Mouse (Mus musculus) CH12.LX (cell line): Measurements from ENCODE around the gene Dsn1. TPM values are rescaled to one million over a fixed set of nuclear protein-coding genes. Genes with fewer than 3 reads are reported as not detected.

Source experiments
- DNase-seq: peaks from one replicate; pipeline ENCODE4 v3.0.0-alpha.2; 2013; ENCODE audit errors: extremely low read depth
- H3K27ac ChIP-seq: 2 replicates; pipeline ENCODE4 v1.5.1; 2012; ENCODE audit warnings: low read depth, mild to moderate bottlenecking, control low read depth, moderate library complexity; ENCODE audit not compliant: insufficient read depth
- H3K27me3 ChIP-seq: replicated peaks from 2 replicates; pipeline ENCODE3; 2012; ENCODE audit warnings: inconsistent platforms
- H3K36me3 ChIP-seq, 2 experiments: replicated peaks in 1 of 2; 2 replicates each; pipeline versions ENCODE3 to v1.6.1; 2012; ENCODE audit warnings: inconsistent platforms in 1 of 2, low read length in 1 of 2, mild to moderate bottlenecking in 1 of 2, mixed read lengths in 1 of 2, moderate library complexity in 1 of 2; ENCODE audit not compliant: control insufficient read depth in 1 of 2, insufficient read depth in 1 of 2
- H3K4me1 ChIP-seq, 2 experiments: 2 replicates each; pipeline ENCODE4 v1.6.1; 2012; ENCODE audit warnings: inconsistent platforms in 1 of 2, moderate library complexity in 1 of 2; ENCODE audit not compliant: insufficient read depth in 2 of 2, control insufficient read depth in 1 of 2
- H3K4me2 ChIP-seq: 2 replicates; pipeline ENCODE4 v1.6.1; 2012; ENCODE audit warnings: low read depth, mild to moderate bottlenecking, control low read depth; ENCODE audit not compliant: poor library complexity, insufficient read depth, severe bottlenecking
- H3K4me3 ChIP-seq, 3 experiments: fragments of 150-350 bp in 1 of 3; sonication (generic) in 1 of 3; replicated peaks in 1 of 3; 2 replicates each; pipeline versions ENCODE3 to v1.5.1; 2011 to 2012; ENCODE audit warnings: low read depth in 2 of 3, low read length in 2 of 3, mild to moderate bottlenecking in 2 of 3, moderate library complexity in 2 of 3, control low read depth in 1 of 3, improper control_type of control experiment in 1 of 3, inconsistent platforms in 1 of 3, mixed read lengths in 1 of 3; ENCODE audit not compliant: poor library complexity in 1 of 3
- H3K79me2 ChIP-seq: replicated peaks from 2 replicates; pipeline ENCODE4 v1.6.1; 2012; ENCODE audit warnings: mild to moderate bottlenecking, moderate library complexity; ENCODE audit not compliant: control insufficient read depth, poor library complexity, insufficient read depth, severe bottlenecking; ENCODE audit errors: extremely low read depth
- H3K9ac ChIP-seq: 2 replicates; pipeline ENCODE4 v1.6.1; 2012; ENCODE audit warnings: low read depth, mild to moderate bottlenecking, control low read depth, moderate library complexity; ENCODE audit not compliant: insufficient read depth
- H3K9me3 ChIP-seq: replicated peaks from 2 replicates; pipeline ENCODE3; 2012; ENCODE audit warnings: low read length, inconsistent platforms, mixed read lengths
- BHLHE40 ChIP-seq: IDR thresholded peaks from 2 replicates; pipeline ENCODE4 v1.6.1; 2011; ENCODE audit warnings: mild to moderate bottlenecking, low read depth, low read length, improper control_type of control experiment
- CHD2 ChIP-seq: IDR thresholded peaks from 2 replicates; pipeline ENCODE4 v1.6.1; 2011; ENCODE audit warnings: low read length, improper control_type of control experiment
- EP300 ChIP-seq: IDR thresholded peaks from 2 replicates; pipeline ENCODE4 v1.6.1; 2011; ENCODE audit warnings: low read length, improper control_type of control experiment
- ETS1 ChIP-seq: conservative IDR thresholded peaks from 2 replicates; pipeline ENCODE4 v1.6.1; 2012; ENCODE audit warnings: low read depth, mild to moderate bottlenecking, inconsistent platforms, low read length, improper control_type of control experiment, moderate library complexity
- HCFC1 ChIP-seq: IDR thresholded peaks from 2 replicates; pipeline ENCODE4 v1.6.1; 2012; ENCODE audit warnings: low read depth, mild to moderate bottlenecking, inconsistent platforms, low read length, improper control_type of control experiment
- IRF4 ChIP-seq: IDR thresholded peaks from 2 replicates; pipeline ENCODE4 v1.6.1; 2014; ENCODE audit warnings: low read depth, mild to moderate bottlenecking, inconsistent platforms, low read length, improper control_type of control experiment
- MAFK ChIP-seq: IDR thresholded peaks from 2 replicates; pipeline ENCODE4 v1.6.1; 2011; ENCODE audit warnings: low read length, improper control_type of control experiment; ENCODE audit not compliant: insufficient replicate concordance
- MAX ChIP-seq: IDR thresholded peaks from 2 replicates; pipeline ENCODE4 v1.6.1; 2011; ENCODE audit warnings: low read length, improper control_type of control experiment
- MXI1 ChIP-seq: IDR thresholded peaks from 2 replicates; pipeline ENCODE4 v1.6.1; 2011; ENCODE audit warnings: mild to moderate bottlenecking, low read depth, low read length, improper control_type of control experiment
- NRF1 ChIP-seq: IDR thresholded peaks from 2 replicates; pipeline ENCODE4 v1.6.1; 2014; ENCODE audit warnings: low read depth, mild to moderate bottlenecking, inconsistent platforms, low read length, improper control_type of control experiment, moderate library complexity
- PAX5 ChIP-seq: IDR thresholded peaks from 2 replicates; pipeline ENCODE4 v1.6.1; 2012; ENCODE audit warnings: low read length, inconsistent platforms, mixed read lengths
- POLR2A ChIP-seq: IDR thresholded peaks from 2 replicates; pipeline ENCODE4 v1.6.1; 2011; ENCODE audit warnings: low read depth, mild to moderate bottlenecking, improper control_type of control experiment, low read length
- SIN3A ChIP-seq: IDR thresholded peaks from 2 replicates; pipeline ENCODE4 v1.6.1; 2012; ENCODE audit warnings: low read length, improper control_type of control experiment, inconsistent platforms
- TBP ChIP-seq: conservative IDR thresholded peaks from 2 replicates; pipeline ENCODE4 v1.6.1; 2011; ENCODE audit warnings: low read depth, low read length, improper control_type of control experiment
- TCF12 ChIP-seq: IDR thresholded peaks from 2 replicates; pipeline ENCODE4 v1.6.1; 2014; ENCODE audit warnings: low read depth, mild to moderate bottlenecking, inconsistent platforms, low read length, improper control_type of control experiment
- UBTF ChIP-seq: IDR thresholded peaks from 2 replicates; pipeline ENCODE4 v1.6.1; 2012; ENCODE audit warnings: low read depth, mild to moderate bottlenecking, inconsistent platforms, low read length, improper control_type of control experiment, moderate library complexity
- USF1 ChIP-seq: IDR thresholded peaks from 2 replicates; pipeline ENCODE4 v1.6.1; 2014; ENCODE audit warnings: low read depth, mild to moderate bottlenecking, inconsistent platforms, low read length, improper control_type of control experiment
- USF2 ChIP-seq: conservative IDR thresholded peaks from 2 replicates; pipeline ENCODE4 v1.6.1; 2011; ENCODE audit warnings: low read depth, low read length, improper control_type of control experiment
- ZC3H11A ChIP-seq: IDR thresholded peaks from 2 replicates; pipeline ENCODE4 v1.6.1; 2012; ENCODE audit warnings: low read depth, mild to moderate bottlenecking, inconsistent platforms, low read length, improper control_type of control experiment
- ZKSCAN1 ChIP-seq: IDR thresholded peaks from 2 replicates; pipeline ENCODE4 v1.6.1; 2012; ENCODE audit warnings: low read depth, inconsistent platforms, low read length, improper control_type of control experiment, borderline replicate concordance
- ZMIZ1 ChIP-seq: IDR thresholded peaks from 2 replicates; pipeline ENCODE4 v1.6.1; 2012; ENCODE audit warnings: low read depth, mild to moderate bottlenecking, inconsistent platforms, low read length, improper control_type of control experiment
- ZNF384 ChIP-seq: IDR thresholded peaks from 2 replicates; pipeline ENCODE4 v1.6.1; 2012; ENCODE audit warnings: low read depth, low read length, improper control_type of control experiment, inconsistent platforms
- dilution Hi-C: fragments of 300-500 bp; cut with MboI; formaldehyde crosslinking; loops from 2 replicates; pipeline ENCODE4 v1.14.3; 2020; ENCODE audit warnings: low sequenced_read_pairs; ENCODE audit not compliant: extremely low pct_unique_long_range_greater_than_20kb, extremely low pct_ligation_motif_present
- in situ Hi-C: fragments of 300-500 bp; cut with MboI; formaldehyde crosslinking; loops from 3 replicates; pipeline ENCODE4 v1.14.3; 2019; ENCODE audit warnings: low sequenced_read_pairs, low pct_ligation_motif_present, low pct_unique_long_range_greater_than_20kb, mixed read lengths
- polyA plus RNA-seq: library from polyadenylated mRNA; unstranded; fragments of >175 nt; gene quantifications from 2 replicates; pipeline ENCODE4 v1.2.1, GENCODE M21; 2012; ENCODE audit warnings: low read depth; ENCODE audit not compliant: insufficient read length
- total RNA-seq, 2 experiments: library from RNA; depleted of rRNA; stranded (reverse); fragments of 300-350 nt in 1 of 2; fragments of >200 nt in 1 of 2; gene quantifications; 2 replicates each; pipeline ENCODE4 v1.2.3; 2012 to 2014

Gene Dsn1
- total and polyA plus RNA-seq, 3 experiments = 23.2 to 34.3 (median 25.6) TPM

- Histone ChIP-seq H3K27me3 (no peaks in the 10 kb centered on the region), H3K4me3 (no peak overlapping the region), H3K9me3 (no peaks in the 10 kb centered on the region), H3K9ac (no peak overlapping the region), H3K36me3 (peaks cover 0 to 9% of the 10 kb centered on the region in 2 experiments), H3K4me2 (no peak overlapping the region), H3K27ac (no peak overlapping the region), H3K4me1 (peaks cover 8 to 51% of the 10 kb centered on the region in 2 experiments), H3K79me2 (no peaks in the 10 kb centered on the region)
- DNase-seq = no peak
- dilution Hi-C loops (no loop called here), in situ Hi-C loops (no loop called here)
- no peak for TF ChIP-seq MAX
- no peak for TF ChIP-seq ZKSCAN1
- no peak for TF ChIP-seq NRF1
- no peak for TF ChIP-seq BHLHE40
- no peak for TF ChIP-seq ZC3H11A
- no peak for TF ChIP-seq USF2
- no peak for TF ChIP-seq TCF12
These were observed 45.5 kb upstream of the Dsn1 start for GRCm38 (mm10) chr2:157052448-157052847.

GRCm38 (mm10) chr2:157049831-157050243, 42.9 kb upstream of the Dsn1 start:
- H3K4me3 ChIP-seq = no peak overlapping the region
- peaks cover 8 to 41% of the 10 kb centered on the region in 2 experiments for H3K4me1 ChIP-seq
- H3K36me3 ChIP-seq = peaks cover 0 to 11% of the 10 kb centered on the region in 2 experiments
- H3K27ac ChIP-seq = no peak overlapping the region
- H3K4me2 ChIP-seq = no peak overlapping the region
- H3K79me2 ChIP-seq = no peaks in the 10 kb centered on the region
- in situ Hi-C loops = no loop called here
- H3K27me3 ChIP-seq = no peaks in the 10 kb centered on the region
- H3K9me3 ChIP-seq = peaks cover 4% of the 10 kb centered on the region
- no peak overlapping the region for H3K9ac ChIP-seq
- no peak for DNase-seq
- dilution Hi-C loops = no loop called here
- TF ChIP-seq MAFK = no peak
- TF ChIP-seq MXI1 = no peak
- TF ChIP-seq HCFC1 = no peak
- no peak for TF ChIP-seq ZMIZ1
- no peak for TF ChIP-seq ZNF384
- TF ChIP-seq MAX = no peak
- TF ChIP-seq USF1 = no peak
- TF ChIP-seq ETS1 = no peak
- no peak for TF ChIP-seq UBTF
- TF ChIP-seq CHD2 = no peak
- no peak for TF ChIP-seq TCF12
- TF ChIP-seq TBP = no peak
- no peak for TF ChIP-seq EP300
- TF ChIP-seq ZC3H11A = no peak
- TF ChIP-seq PAX5 = no peak
- no peak for TF ChIP-seq IRF4
- no peak for TF ChIP-seq SIN3A
- no peak for TF ChIP-seq POLR2A
- no peak for TF ChIP-seq ZKSCAN1
